Mouse (Mus musculus) hindbrain, embryonic 11.5 days (tissue): ENCODE results near the gene Scfd2. TPM values are rescaled to one million over a fixed set of nuclear protein-coding genes. Genes with fewer than 3 reads are reported as not detected.
A peak's percentile ranks its signal among the peaks of the same experiment; 100 is the strongest.

ENCODE experiments used
- ATAC-seq: fragments of 200-750 bp; cut with Nextera tagmentation; 2 replicates; pipeline ENCODE4 v1.8.0; 2017; ENCODE audit warnings: mild to moderate bottlenecking, moderate TSS enrichment, moderate library complexity; ENCODE audit not compliant: low FRiP score
- DNase-seq: peaks from one replicate; pipeline ENCODE4 v3.0.0-alpha.2; 2015; ENCODE audit warnings: low spot score
- H3K27ac ChIP-seq: fragments of 300-500 bp; sonication (generic); 2 replicates; pipeline ENCODE4 v1.5.1; 2014; ENCODE audit warnings: mild to moderate bottlenecking, low read depth, low read length
- H3K27me3 ChIP-seq: fragments of 300-500 bp; sonication (generic); 2 replicates; pipeline ENCODE4 v1.6.1; 2014; ENCODE audit warnings: mild to moderate bottlenecking, low read length, moderate library complexity, mixed read lengths; ENCODE audit not compliant: control insufficient read depth, insufficient read depth
- H3K36me3 ChIP-seq: fragments of 300-500 bp; sonication (generic); 2 replicates; pipeline ENCODE4 v1.6.1; 2014; ENCODE audit warnings: mild to moderate bottlenecking, low read length, moderate library complexity, mixed read lengths; ENCODE audit not compliant: control insufficient read depth, insufficient read depth
- H3K4me1 ChIP-seq: fragments of 300-500 bp; sonication (generic); replicated peaks from 2 replicates; pipeline ENCODE4 v1.6.1; 2014; ENCODE audit warnings: low read length, mixed read lengths; ENCODE audit not compliant: control insufficient read depth, insufficient read depth
- H3K4me2 ChIP-seq: fragments of 300-500 bp; sonication (generic); replicated peaks from 2 replicates; pipeline ENCODE4 v1.6.1; 2014; ENCODE audit warnings: mild to moderate bottlenecking, low read depth, low read length
- H3K4me3 ChIP-seq: fragments of 300-500 bp; sonication (generic); 2 replicates; pipeline ENCODE4 v1.5.1; 2014; ENCODE audit warnings: low read depth, low read length
- H3K9ac ChIP-seq: fragments of 300-500 bp; sonication (generic); 2 replicates; pipeline ENCODE4 v1.6.1; 2014; ENCODE audit warnings: low read depth, low read length
- H3K9me3 ChIP-seq: fragments of 300-500 bp; sonication (generic); 2 replicates; pipeline ENCODE4 v1.6.1; 2016; ENCODE audit warnings: low read length; ENCODE audit not compliant: control insufficient read depth
- WGBS: fragments of 180-500 bp; shearing (Covaris S2); extraction: QIAGEN DNeasy Blood & Tissue Kit; methylation state at CpG from one replicate; pipeline ENCODE4 v1.1.7; 2014; 5-methylcytosine and 5-hydroxymethylcytosine counted together
- polyA plus RNA-seq: library from polyadenylated mRNA; unstranded; fragments of >200 nt; fragmentation: Nextera tagmentation; extraction: Ambion mirVana; gene quantifications from 2 replicates; pipeline ENCODE4 v1.2.1, GENCODE M21; 2014

Gene Scfd2
- polyA plus RNA-seq, 1 experiment from 2014 or later, result 17.2 TPM

DNA sequence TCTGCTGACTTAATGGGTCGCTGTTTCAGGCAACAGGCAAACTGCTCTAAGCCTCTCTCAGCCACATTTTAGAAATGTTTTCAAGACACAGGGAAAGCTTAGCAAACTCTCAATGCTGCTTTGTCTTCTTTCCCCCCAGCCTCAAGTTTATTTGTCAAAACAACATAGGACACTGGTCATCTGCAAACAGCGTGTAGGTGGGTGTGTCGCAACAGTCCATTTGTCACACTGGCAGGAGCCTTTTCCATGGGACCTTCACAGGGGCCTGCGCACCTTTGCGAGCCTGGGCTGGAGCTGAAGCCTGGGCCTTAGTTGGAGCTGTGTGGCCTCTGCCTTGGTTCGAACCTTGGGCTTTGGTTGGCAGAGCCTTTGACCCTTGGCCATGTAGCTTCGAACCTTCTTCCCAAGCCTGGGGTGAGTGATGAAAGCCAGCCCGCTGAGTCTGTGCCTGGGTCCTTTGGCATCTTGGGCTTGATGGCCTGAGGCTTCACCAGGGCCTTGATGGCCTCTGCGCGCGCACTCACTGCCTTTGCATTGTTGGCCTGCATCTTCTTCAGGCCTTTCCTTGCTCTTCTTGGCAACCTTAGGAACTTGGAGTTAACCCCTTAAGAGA is 215.1 kb downstream of the Scfd2 start:
- H3K4me1 ChIP-seq, result no peaks in the 10 kb centered on the region
- H3K4me3 ChIP-seq, result no peak overlapping the region
- no peaks in the 10 kb centered on the region for H3K36me3 ChIP-seq
- no peak overlapping the region for H3K9ac ChIP-seq
- H3K27me3 ChIP-seq, result no peaks in the 10 kb centered on the region
- 92% methylated on average over 11 of the region's 11 CpGs for WGBS
- no peak overlapping the region for H3K4me2 ChIP-seq
- H3K27ac ChIP-seq, result no peak overlapping the region
- no peak for DNase-seq
- no peak for ATAC-seq
- H3K9me3 ChIP-seq, result no peaks in the 10 kb centered on the region

- H3K4me2 ChIP-seq, result no peak overlapping the region
- no peaks in the 10 kb centered on the region for H3K27me3 ChIP-seq
- no peak overlapping the region for H3K4me3 ChIP-seq
- no peak for ATAC-seq
- no peaks in the 10 kb centered on the region for H3K4me1 ChIP-seq
- WGBS, result 66% methylated on average over 12 of the region's 12 CpGs
- H3K36me3 ChIP-seq, result no peaks in the 10 kb centered on the region
- no peak overlapping the region for H3K27ac ChIP-seq
- no peaks in the 10 kb centered on the region for H3K9me3 ChIP-seq
- no peak overlapping the region for H3K9ac ChIP-seq
- no peak for DNase-seq
Measured at GRCm38 (mm10) chr5:74315471-74316245, 215.9 kb downstream of the Scfd2 start.

- H3K4me2 ChIP-seq, result no peak overlapping the region
- H3K4me1 ChIP-seq, result no peaks in the 10 kb centered on the region
- H3K27me3 ChIP-seq, result no peaks in the 10 kb centered on the region
- DNase-seq (no peak), ATAC-seq (no peak)
- no peaks in the 10 kb centered on the region for H3K36me3 ChIP-seq
- H3K9me3 ChIP-seq, result no peaks in the 10 kb centered on the region
- no peak overlapping the region for H3K27ac ChIP-seq
- WGBS, result 43% methylated on average over 6 of the region's 6 CpGs
- no peak overlapping the region for H3K4me3 ChIP-seq
- H3K9ac ChIP-seq, result no peak overlapping the region
Measured at GRCm38 (mm10) chr5:74314501-74314900, 217.1 kb downstream of the Scfd2 start.

DNA sequence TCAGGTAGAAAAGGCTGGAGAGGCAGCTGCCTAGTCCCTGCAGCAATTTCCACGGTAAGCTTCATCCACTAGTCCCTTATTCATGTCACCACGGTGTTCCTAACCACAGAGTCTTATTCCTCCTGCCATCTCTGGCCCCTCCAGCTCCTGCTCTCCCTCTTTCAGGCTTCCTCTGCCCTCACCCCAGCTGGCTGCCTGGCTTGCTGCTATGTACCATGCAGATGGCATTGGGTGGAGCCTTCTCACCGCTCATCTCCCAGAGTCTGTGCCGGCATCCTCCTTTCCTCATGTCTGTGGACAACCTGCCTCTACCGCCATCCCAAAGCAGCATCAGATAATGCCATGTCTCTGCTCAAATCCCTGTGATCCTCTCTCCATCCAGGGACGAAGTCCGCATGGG is 218.0 kb downstream of the Scfd2 start:
- ATAC-seq (no peak), DNase-seq (no peak)
- whole genome bisulfite sequencing, result 90% methylated on average over 7 of the region's 7 CpGs
- Histone ChIP-seq H3K4me1 (no peaks in the 10 kb centered on the region), H3K4me2 (no peak overlapping the region), H3K9ac (no peak overlapping the region), H3K27ac (no peak overlapping the region), H3K9me3 (no peaks in the 10 kb centered on the region), H3K36me3 (no peaks in the 10 kb centered on the region), H3K4me3 (no peak overlapping the region), H3K27me3 (no peaks in the 10 kb centered on the region)

DNA sequence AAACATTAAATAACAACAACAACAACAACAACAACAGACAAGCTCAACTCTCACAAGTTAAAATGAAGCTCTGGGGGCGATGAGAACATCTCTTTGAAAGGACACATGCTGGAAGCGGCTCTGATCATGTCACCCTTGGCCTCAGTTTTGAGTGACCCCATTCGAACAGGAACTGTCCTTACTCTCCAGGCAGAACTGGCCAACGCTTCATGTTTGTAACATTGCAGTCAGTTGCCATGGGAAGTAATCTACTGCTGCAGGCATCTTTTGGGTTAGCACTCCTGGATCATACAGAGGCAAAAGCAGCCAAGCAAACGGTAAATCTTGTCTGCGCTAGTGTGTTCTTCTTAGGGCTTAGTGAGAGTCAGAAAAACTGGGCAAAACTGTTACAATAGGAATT is 219.7 kb downstream of the Scfd2 start:
- no peaks in the 10 kb centered on the region for H3K27me3 ChIP-seq
- no peak overlapping the region for H3K4me3 ChIP-seq
- DNase-seq, result no peak
- H3K4me2 ChIP-seq, result no peak overlapping the region
- no peaks in the 10 kb centered on the region for H3K36me3 ChIP-seq
- H3K9me3 ChIP-seq, result no peaks in the 10 kb centered on the region
- 56% methylated on average over 6 of the region's 6 CpGs for WGBS
- no peak overlapping the region for H3K27ac ChIP-seq
- H3K4me1 ChIP-seq, result no peaks in the 10 kb centered on the region
- no peak overlapping the region for H3K9ac ChIP-seq
- ATAC-seq, result no peak

- Histone ChIP-seq H3K9me3 (no peaks in the 10 kb centered on the region), H3K36me3 (no peaks in the 10 kb centered on the region), H3K27ac (no peak overlapping the region), H3K27me3 (no peaks in the 10 kb centered on the region), H3K4me1 (no peaks in the 10 kb centered on the region), H3K4me3 (no peak overlapping the region), H3K9ac (no peak overlapping the region), H3K4me2 (no peak overlapping the region)
- ATAC-seq (no peak), DNase-seq (peak; percentile 82)
- WGBS, result 35% methylated on average over 6 of the region's 6 CpGs
Measured at GRCm38 (mm10) chr5:74311200-74311825, 220.2 kb downstream of the Scfd2 start.

- Histone ChIP-seq H3K9me3 (no peaks in the 10 kb centered on the region), H3K4me2 (no peak overlapping the region), H3K4me1 (no peaks in the 10 kb centered on the region), H3K27ac (no peak overlapping the region), H3K9ac (no peak overlapping the region), H3K27me3 (no peaks in the 10 kb centered on the region), H3K4me3 (no peak overlapping the region), H3K36me3 (no peaks in the 10 kb centered on the region)
- ATAC-seq, result no peak
- 91% methylated on average over 5 of the region's 5 CpGs for WGBS
- no peak for DNase-seq
Measured at GRCm38 (mm10) chr5:74310101-74310500, 221.5 kb downstream of the Scfd2 start.

DNA sequence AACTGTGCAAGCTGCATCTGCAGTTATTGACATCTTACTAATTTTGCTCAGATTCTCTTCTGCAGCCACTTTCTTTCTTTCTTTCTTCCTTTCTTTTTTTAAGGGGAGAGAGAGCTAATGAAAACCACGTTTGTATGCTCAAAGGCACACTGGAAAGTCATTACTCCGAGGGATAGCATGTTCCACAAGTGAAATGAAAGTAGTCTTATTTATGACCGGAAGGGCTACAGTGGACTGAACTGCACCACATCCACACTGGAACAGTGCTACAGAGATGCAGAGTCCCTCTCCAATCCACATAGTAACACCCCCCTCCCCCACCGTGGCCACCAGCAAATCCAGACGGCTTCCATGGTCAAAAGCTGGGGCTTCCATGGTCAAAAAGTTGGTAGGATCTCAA is 224.3 kb downstream of the Scfd2 start:
- H3K27me3 ChIP-seq, result no peaks in the 10 kb centered on the region
- no peaks in the 10 kb centered on the region for H3K4me1 ChIP-seq
- H3K4me3 ChIP-seq, result no peak overlapping the region
- no peaks in the 10 kb centered on the region for H3K9me3 ChIP-seq
- H3K4me2 ChIP-seq, result no peak overlapping the region
- H3K36me3 ChIP-seq, result no peaks in the 10 kb centered on the region
- ATAC-seq (no peak), DNase-seq (no peak)
- no peak overlapping the region for H3K9ac ChIP-seq
- no peak overlapping the region for H3K27ac ChIP-seq
- WGBS, result 82% methylated on average over 5 of the region's 5 CpGs
